Mouse (Mus musculus): Measurements from ENCODE around the gene Rem1. TPM values are rescaled to one million over a fixed set of nuclear protein-coding genes. Genes with fewer than 3 reads are reported as not detected.

The Rem1 gene
- polyA plus RNA-seq, 1 experiment from 2014 or later = 8.0 TPM

DNA sequence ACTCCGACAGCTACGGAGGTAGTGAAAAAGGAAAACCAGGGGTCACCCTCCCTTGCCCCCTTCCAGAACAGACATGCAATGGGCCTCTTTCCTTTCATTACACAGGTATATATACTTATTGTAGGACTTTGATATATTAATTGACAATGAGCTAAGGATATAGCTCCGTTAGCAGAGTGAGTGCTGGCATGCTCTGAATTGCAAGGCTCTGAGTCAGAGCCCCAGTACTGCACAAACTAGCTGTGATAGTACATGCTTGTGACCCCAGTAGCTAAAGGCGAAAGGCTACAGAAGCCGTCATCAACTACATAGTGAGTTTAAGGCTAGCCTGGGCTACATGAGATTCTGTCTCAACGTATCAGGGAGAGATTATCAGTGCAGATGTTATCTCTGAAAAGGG lies 3.2 kb downstream of the Rem1 start:
- Histone ChIP-seq H3K4me3 (no peak overlapping the region), H3K4me2 (no peak overlapping the region), H3K36me3 (no peaks in the 10 kb centered on the region), H3K27me3 (peaks cover 44% of the 10 kb centered on the region), H3K4me1 (peaks cover 25% of the 10 kb centered on the region), H3K9ac (no peak overlapping the region), H3K27ac (no peak overlapping the region), H3K9me3 (no peaks in the 10 kb centered on the region)
- WGBS = 76% methylated on average over 6 of the region's 6 CpGs
- ATAC-seq (ENCODE audit: borderline replicate concordance, extremely low read depth, low FRiP score, low TSS enrichment) = no peak

DNA sequence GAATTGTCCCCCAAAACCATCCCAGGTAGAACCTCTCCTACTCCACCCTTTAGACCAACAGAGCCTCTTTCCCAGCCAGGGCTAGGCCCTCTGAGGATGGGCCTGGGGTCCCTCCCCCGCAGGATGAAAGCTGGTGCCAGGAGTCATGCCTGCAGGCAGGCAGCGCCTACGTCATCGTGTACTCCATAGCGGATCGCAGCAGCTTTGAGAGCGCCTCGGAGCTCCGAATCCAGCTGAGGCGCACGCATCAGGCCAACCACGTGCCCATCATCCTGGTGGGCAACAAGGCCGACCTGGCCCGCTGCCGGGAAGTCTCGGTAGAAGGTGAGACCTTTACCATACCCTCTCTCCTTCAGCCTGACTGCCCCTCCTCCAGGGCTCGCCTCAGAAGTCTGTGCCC lies 6.6 kb downstream of the Rem1 start:
- Histone ChIP-seq H3K9me3 (no peaks in the 10 kb centered on the region), H3K4me2 (peak overlapping the region; percentile 38), H3K4me1 (peaks cover 29% of the 10 kb centered on the region), H3K27me3 (peaks cover 16% of the 10 kb centered on the region), H3K27ac (no peak overlapping the region), H3K9ac (no peak overlapping the region; the same call in 1 of the 2 replicates), H3K36me3 (no peaks in the 10 kb centered on the region), H3K4me3 (no peak overlapping the region)
- ATAC-seq (ENCODE audit: borderline replicate concordance, extremely low read depth, low FRiP score, low TSS enrichment) = no peak
- 10% methylated on average over 17 of the region's 17 CpGs for WGBS

DNA sequence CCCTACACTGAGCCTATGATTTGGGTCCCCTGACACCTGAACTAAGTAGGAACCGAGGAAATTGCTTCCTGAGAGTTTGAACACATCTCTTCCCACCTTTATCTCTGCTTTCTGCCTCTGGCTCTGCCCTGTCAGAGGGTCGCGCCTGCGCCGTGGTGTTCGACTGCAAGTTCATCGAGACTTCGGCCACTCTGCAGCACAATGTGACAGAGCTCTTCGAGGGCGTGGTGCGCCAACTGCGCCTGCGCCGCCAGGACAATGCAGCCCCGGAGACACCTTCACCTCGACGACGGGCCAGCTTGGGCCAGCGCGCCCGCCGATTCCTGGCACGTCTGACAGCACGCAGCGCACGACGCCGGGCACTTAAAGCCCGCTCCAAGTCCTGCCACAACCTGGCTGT lies 7.6 kb downstream of the Rem1 start:
- 65% methylated on average over 29 of the region's 29 CpGs for WGBS
- Histone ChIP-seq H3K27ac (no peak overlapping the region), H3K27me3 (peaks cover 7% of the 10 kb centered on the region; the same call in 1 of the 2 replicates), H3K9ac (no peak overlapping the region), H3K36me3 (no peaks in the 10 kb centered on the region), H3K9me3 (no peaks in the 10 kb centered on the region), H3K4me2 (no peak overlapping the region), H3K4me1 (peaks cover 31% of the 10 kb centered on the region), H3K4me3 (no peak overlapping the region)
- ATAC-seq (ENCODE audit: borderline replicate concordance, extremely low read depth, low FRiP score, low TSS enrichment) = no peak

DNA sequence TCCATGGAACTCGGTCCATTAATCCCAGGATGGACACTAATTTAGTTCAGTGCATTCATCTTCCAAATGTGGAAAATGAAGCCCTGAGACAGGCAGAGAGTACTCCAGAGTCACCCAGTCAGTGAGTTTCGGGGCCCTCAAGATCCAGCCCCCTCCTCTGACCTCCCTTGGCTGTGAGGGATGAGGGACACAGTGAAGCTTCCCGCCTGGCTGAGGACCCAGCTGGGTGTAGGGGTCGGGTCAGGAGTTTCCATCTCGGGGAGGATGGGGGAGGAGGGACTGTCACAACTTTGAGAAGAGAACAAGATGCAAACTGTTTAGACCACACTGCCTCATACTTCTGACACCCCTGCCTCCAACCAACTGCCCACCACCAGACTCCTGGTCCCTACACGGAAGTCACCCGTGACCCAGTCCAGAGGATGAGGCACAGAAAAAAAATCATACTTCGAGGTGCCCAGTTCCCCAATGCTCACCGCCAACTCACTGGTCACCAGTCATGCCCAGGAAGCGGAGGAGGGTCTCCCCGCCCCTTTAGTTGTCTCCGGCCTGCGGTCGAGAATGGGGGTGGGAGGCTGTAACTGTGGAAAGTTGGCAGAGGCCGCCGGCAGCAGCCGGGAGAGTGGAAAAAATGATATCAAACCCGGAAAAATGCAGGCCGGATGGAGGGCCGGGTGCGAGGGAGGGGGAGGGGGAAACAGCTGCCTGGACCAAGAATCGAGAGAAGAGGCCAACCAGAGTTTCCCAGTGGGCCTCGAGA lies 9.7 kb downstream of the Rem1 start:
- no peak overlapping the region for H3K9ac ChIP-seq
- peak overlapping the region; percentile 93 for H3K27ac ChIP-seq
- peak overlapping the region; percentile 40 for H3K4me2 ChIP-seq
- no peaks in the 10 kb centered on the region for H3K9me3 ChIP-seq
- H3K4me3 ChIP-seq = 0 out of 2 replicates have a peak overlapping the region, but pooled peaks have one; percentile 5
- WGBS = 36% methylated on average over 23 of the region's 23 CpGs
- no peaks in the 10 kb centered on the region; the same call in 1 of the 2 replicates for H3K27me3 ChIP-seq
- H3K4me1 ChIP-seq = peaks cover 36% of the 10 kb centered on the region
- ATAC-seq (ENCODE audit: borderline replicate concordance, extremely low read depth, low FRiP score, low TSS enrichment) = peak; percentile 86
- H3K36me3 ChIP-seq = no peaks in the 10 kb centered on the region

DNA sequence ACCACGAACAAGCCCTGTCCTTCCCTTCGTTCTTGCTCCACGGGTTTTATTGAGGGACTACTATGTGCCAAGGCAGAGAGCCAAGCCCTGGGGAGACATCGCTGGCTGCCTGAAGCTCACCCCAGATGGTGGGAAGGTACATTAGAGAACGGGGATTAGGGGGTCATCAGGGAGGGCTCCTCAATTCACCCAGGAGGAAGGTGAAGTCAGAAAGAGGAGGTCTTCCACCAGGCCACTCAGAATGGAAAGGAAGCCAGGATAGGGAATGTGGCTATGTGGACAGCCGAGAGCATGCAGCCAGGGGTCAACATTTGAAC lies 10.2 kb downstream of the Rem1 start:
- peaks cover 36% of the 10 kb centered on the region for H3K4me1 ChIP-seq
- ATAC-seq (ENCODE audit: borderline replicate concordance, extremely low read depth, low FRiP score, low TSS enrichment) = no peak
- H3K4me2 ChIP-seq = peak overlapping the region; percentile 40
- H3K9me3 ChIP-seq = no peaks in the 10 kb centered on the region
- no peaks in the 10 kb centered on the region for H3K36me3 ChIP-seq
- 44% methylated on average over 6 of the region's 6 CpGs for WGBS
- no peaks in the 10 kb centered on the region; the same call in 1 of the 2 replicates for H3K27me3 ChIP-seq
- no peak overlapping the region for H3K9ac ChIP-seq
- H3K4me3 ChIP-seq = no peak overlapping the region
- H3K27ac ChIP-seq = peak overlapping the region; percentile 93

DNA sequence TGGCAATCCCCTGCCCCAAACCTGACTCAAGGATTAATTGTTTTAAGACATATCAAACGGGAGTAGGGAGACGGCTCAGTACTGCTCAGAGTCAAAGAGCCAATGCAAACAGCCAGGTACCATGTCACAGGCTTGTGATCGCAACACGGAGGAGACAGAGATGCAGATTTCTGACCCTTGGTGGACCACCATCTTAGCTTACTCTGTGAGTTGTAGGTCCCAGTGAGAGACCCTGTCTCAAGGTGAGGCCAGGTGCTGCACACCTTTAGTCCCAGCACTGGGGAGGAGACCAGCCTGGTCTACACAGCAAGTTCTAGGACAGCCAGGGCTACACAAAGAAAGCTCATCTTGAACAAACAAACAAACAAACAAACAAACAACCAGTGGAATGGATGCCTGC lies 10.6 kb downstream of the Rem1 start:
- Histone ChIP-seq H3K9me3 (no peaks in the 10 kb centered on the region), H3K27ac (peak overlapping the region; percentile 93), H3K9ac (no peak overlapping the region), H3K4me3 (no peak overlapping the region), H3K36me3 (no peaks in the 10 kb centered on the region), H3K27me3 (no peaks in the 10 kb centered on the region; the same call in 1 of the 2 replicates), H3K4me1 (peaks cover 36% of the 10 kb centered on the region), H3K4me2 (no peak overlapping the region)
- 72% methylated on average over 4 of the region's 4 CpGs for WGBS
- no peak for ATAC-seq (ENCODE audit: borderline replicate concordance, extremely low read depth, low FRiP score, low TSS enrichment)

DNA sequence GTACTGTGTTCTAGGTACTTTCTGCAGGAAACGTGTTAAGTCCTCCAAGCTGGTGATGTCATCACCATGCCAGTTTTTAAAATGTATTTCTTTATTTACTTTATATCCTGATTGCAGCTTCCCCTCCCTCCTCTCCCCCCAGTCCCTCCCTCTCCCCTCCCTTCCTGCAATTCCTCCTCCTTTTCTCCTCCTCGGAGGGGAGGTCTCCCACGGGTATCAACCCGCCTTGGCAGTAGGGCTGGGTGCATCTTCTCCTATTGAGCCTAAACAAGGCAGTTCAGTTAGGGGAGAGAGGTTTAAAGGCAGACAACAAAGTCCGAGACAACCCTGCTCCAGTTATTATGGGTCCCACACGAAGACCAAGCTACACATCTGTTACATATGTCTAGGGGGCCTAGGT lies 12.1 kb downstream of the Rem1 start:
- H3K4me3 ChIP-seq = no peak overlapping the region
- ATAC-seq (ENCODE audit: borderline replicate concordance, extremely low read depth, low FRiP score, low TSS enrichment) = no peak
- H3K36me3 ChIP-seq = no peaks in the 10 kb centered on the region
- no peaks in the 10 kb centered on the region; the same call in 1 of the 2 replicates for H3K27me3 ChIP-seq
- H3K4me1 ChIP-seq = peaks cover 28% of the 10 kb centered on the region
- no peak overlapping the region for H3K9ac ChIP-seq
- 46% methylated on average over 6 of the region's 6 CpGs for WGBS
- H3K4me2 ChIP-seq = no peak overlapping the region
- H3K9me3 ChIP-seq = no peaks in the 10 kb centered on the region
- H3K27ac ChIP-seq = peak overlapping the region; percentile 67; the same call in 1 of the 2 replicates

DNA sequence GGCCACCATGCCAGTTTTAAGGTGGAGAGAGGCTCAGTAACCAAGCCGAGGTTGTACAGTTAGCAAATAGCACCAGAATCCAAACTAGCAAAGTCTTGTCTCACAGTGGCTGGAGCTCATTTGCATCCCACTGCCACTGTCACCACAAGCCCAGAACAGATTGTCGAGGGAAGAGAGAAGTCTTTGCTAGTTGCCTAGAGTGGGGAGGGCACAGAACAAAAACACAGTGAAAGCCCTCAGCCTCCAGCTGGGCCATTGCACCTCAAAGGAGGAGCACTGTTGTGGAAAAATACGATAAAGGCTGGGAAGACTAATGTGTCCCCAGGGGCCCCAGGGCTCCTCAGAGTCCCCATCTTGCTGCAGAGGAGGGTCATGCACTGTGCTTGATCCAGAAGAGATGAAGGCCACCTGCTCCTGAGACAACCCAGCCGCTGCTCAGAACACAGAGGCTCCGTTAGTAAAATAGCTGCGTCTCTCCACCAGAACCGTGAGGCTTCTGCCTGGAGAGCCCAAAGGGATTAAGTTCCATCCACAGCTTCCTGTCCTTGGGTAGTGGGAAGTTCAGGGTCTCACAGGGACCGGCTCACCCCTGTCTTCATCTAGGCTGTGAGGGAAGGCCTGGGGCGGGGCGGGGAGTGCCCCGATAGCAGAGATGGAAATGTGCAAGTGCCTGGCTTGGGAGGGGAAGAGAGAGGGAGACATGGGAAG lies 12.8 kb downstream of the Rem1 start:
- Histone ChIP-seq H3K4me2 (no peak overlapping the region), H3K9ac (no peak overlapping the region)
- WGBS = 16% methylated on average over 11 of the region's 11 CpGs

DNA sequence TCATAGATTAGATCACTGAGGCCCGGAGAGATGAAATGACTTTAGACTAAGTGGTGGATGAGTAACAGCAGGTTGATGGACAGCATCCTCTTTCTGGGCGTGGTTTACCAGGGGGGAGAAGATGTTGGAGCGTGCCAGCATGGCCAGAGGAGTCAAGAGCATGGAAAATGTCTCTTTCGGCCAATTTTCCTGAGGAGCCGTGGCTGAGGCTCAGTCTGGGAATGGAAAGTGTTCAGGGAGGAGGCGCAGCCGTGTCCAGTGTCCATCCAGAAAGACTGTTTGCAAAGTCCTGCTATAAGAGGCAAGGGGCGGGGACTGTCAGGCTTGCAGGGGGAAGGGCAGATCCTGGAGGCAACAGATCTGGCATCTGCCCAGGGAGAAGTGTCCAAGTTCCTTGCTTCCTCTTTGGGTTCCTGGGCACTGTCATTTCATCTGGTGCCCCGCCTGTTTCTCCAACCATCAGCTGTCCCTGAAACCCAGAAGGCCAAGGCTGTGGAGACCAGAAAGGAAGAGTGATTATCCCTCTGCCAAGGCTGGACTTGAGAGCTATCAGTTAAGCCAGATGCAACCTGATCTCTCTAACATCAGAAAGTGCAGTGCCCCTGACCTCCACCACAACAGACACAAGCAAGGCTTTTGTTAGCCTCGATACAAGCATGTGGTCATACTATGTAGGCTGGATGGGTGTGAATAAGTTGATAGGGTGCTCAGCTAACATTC lies 26.3 kb downstream of the Rem1 start:
- Histone ChIP-seq H3K27me3 (no peaks in the 10 kb centered on the region), H3K9me3 (no peaks in the 10 kb centered on the region), H3K4me2 (no peak overlapping the region), H3K27ac (no peak overlapping the region), H3K9ac (no peak overlapping the region), H3K4me1 (0 out of 2 replicates have a peak, but pooled peaks cover 5% of the 10 kb centered on the region), H3K4me3 (no peak overlapping the region), H3K36me3 (no peaks in the 10 kb centered on the region)
- ATAC-seq (ENCODE audit: borderline replicate concordance, extremely low read depth, low FRiP score, low TSS enrichment) = peak; percentile 80
- WGBS = 32% methylated on average over 10 of the region's 10 CpGs

More for the DNA sequence above, 12.8 kb downstream of the Rem1 start:
- Histone ChIP-seq H3K27me3 (no peaks in the 10 kb centered on the region), H3K27ac (peak overlapping the region; percentile 67), H3K4me1 (peaks cover 28% of the 10 kb centered on the region), H3K36me3 (no peaks in the 10 kb centered on the region), H3K9me3 (no peaks in the 10 kb centered on the region), H3K4me3 (no peak overlapping the region)
- ATAC-seq (ENCODE audit: borderline replicate concordance, extremely low read depth, low FRiP score, low TSS enrichment) = no peak

DNA sequence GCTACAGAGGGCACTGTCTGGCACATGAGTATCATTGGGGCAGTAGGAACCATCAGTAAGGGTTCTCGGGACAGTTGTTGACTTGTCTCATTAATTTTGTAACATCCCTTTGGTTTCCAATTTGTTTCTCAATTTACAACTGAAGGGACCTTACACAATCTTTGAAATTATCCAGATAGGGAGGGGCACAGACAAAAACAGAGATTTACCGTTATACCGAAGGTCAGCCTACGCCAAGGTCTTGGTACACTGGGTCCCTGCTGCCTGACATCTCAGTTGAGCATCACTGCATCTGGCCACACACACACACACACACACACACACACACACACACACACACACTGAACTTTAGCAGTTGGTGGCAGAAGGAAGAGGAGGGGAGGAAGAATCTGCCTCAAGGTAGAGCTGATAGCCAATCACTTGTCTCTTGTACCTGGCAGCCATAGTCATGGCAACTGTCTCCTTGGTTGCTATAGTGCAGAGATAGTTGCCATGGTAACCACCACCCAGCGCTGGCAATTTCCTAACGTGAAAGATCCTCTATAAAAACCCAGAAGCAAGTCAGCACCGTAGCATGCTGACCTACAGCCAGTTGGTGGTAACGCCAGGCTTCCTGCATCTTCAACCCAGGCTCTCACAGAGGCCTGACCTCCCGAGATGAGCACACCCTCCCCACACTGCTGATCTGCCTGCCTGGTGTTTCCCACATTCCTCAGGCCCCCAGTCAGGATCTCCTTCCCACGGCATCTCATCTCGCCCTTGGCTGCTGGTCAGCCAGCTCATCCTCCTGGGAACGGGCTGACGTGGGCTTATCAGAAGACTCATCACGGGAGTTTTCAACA lies 27.3 kb downstream of the Rem1 start:
- ATAC-seq (ENCODE audit: borderline replicate concordance, extremely low read depth, low FRiP score, low TSS enrichment) = no peak
- Histone ChIP-seq H3K36me3 (no peaks in the 10 kb centered on the region), H3K9ac (no peak overlapping the region), H3K4me3 (no peak overlapping the region), H3K27me3 (no peaks in the 10 kb centered on the region), H3K9me3 (no peaks in the 10 kb centered on the region), H3K4me2 (no peak overlapping the region), H3K4me1 (0 out of 2 replicates have a peak, but pooled peaks cover 5% of the 10 kb centered on the region), H3K27ac (no peak overlapping the region)
- 33% methylated on average over 14 of the region's 14 CpGs for WGBS

DNA sequence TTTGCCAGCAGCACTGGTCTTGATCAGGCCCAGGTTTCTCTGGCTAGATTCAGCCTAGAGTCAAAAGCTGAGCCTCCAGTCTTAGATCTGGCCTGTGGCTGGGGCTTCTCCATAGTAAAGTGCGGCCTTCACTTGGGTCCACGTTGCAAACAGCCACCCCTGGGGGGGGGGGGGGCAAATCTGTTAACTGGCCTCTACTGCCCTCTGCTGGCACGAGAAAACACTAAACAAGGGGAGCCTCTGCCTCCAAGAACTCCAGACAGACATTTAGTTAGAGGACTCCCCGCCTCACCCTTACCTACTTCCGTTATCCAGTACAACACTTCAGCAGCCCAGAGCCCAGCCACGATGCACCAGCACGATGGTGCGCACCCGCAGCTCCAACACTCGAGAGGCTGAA lies 30.6 kb downstream of the Rem1 start:
- no peak overlapping the region for H3K27ac ChIP-seq
- no peak overlapping the region for H3K9ac ChIP-seq
- H3K4me2 ChIP-seq = no peak overlapping the region
- H3K9me3 ChIP-seq = no peaks in the 10 kb centered on the region
- ATAC-seq (ENCODE audit: borderline replicate concordance, extremely low read depth, low FRiP score, low TSS enrichment) = no peak
- WGBS = 50% methylated on average over 10 of the region's 10 CpGs
- H3K4me3 ChIP-seq = no peak overlapping the region
- no peaks in the 10 kb centered on the region for H3K36me3 ChIP-seq
- no peaks in the 10 kb centered on the region for H3K27me3 ChIP-seq
- H3K4me1 ChIP-seq = 0 out of 2 replicates have a peak, but pooled peaks cover 5% of the 10 kb centered on the region

All from lung, embryonic 15.5 days (tissue).